Mouse (Mus musculus): ENCODE results near the gene Adcy7.

The Adcy7 gene

DNA sequence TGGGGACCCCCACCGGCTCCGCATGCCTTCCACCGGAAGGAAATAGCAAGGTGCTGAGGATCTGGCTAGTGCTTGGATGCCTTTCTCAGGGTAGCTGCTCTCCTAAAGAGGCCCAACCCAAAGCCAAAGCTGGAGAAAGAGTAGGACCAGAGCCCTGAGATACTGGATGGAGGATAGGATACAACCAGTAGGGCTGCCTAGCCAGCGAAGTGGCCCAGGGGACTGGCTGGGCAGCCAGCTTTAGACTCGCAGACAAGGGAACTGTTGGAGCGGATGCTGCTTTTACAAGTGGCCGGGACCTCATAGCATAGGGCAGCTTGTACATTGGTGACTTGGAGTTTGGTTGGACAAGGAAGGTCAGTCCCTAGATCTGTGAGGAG, 838 bp downstream of the Adcy7 start:
- no peak for DNase-seq (ENCODE audit: low read depth, low spot score)

DNA sequence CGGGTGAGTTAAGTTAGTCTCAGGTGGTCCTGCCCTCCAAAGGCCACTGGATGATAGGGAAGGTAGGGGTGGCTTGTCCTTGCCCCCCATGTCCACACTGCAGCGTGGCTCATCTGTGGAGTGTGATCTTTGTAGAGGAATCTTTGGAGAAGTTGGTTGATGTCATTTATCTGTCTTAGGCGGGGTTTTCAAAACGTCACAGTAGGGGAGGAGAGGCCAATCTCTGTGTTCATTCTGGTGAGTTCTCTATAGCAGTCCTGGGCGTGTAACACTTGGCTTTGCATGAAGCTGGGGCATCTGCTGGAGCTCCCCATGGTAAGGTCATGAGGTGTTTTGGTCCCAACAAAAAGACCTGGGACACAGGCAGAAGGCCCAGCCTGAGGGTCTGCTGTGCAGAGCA, 1.9 kb downstream of the Adcy7 start:
- DNase-seq (ENCODE audit: low read depth, low spot score) = no peak

DNA sequence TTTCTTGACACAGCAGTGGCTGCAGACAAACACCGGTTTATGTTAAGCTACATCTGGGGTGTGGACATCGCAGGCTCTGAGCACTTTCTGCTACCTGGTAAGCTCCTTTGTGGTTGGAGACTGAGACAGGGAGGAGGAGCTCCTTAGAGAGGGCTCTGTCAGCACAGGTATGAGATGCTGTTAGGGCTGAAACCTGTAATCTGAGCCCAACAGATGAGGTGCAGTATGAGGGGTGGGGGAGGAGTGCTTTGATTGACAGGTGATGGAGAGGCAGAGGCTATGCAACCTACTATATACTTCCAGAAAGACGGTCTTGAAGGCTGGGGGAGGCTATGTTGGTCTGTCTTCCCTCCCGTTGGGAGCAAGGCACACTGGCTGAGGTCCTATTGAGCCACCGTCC, 7.0 kb downstream of the Adcy7 start:
- no peak for DNase-seq (ENCODE audit: low read depth, low spot score)

DNA sequence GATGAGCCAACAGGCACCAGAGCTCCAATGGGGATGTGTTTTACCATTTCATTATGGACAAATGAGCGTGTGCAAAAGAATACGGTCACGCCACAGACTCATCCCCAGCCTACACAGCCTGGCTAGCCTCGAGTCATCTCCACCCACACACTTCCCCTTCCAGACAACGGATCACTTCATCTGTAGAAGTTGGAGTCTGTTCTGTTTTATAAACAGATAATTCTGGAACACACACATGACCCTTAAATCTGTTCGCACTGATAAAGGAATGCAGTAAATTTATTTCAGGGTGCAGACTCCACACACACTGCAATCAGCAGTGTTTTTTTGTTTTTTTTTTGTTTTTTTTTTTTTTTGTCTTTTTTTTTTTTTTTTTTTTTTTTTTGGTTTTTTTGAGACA, 7.5 kb downstream of the Adcy7 start:
- no peak for DNase-seq (ENCODE audit: low read depth, low spot score)

DNA sequence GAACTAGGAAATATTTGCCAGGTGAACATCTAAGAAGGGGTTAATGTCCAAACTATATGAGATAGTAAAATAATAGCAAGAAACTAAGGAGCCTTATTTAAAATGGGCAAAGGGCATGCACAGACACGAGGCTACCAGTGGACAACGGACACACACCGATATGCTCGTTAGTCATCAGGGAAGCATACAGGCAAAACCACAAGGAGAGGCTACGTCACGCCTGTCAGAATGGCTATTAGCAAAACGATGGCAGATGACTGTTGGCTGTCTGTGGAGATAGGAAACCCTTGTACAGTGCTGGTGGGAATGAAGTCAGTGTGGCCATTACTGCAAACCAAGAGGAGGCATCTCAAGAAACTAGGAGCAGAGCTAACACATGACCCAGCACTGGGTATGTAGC, 8.7 kb downstream of the Adcy7 start:
- no peak for DNase-seq (ENCODE audit: low read depth, low spot score)

DNA sequence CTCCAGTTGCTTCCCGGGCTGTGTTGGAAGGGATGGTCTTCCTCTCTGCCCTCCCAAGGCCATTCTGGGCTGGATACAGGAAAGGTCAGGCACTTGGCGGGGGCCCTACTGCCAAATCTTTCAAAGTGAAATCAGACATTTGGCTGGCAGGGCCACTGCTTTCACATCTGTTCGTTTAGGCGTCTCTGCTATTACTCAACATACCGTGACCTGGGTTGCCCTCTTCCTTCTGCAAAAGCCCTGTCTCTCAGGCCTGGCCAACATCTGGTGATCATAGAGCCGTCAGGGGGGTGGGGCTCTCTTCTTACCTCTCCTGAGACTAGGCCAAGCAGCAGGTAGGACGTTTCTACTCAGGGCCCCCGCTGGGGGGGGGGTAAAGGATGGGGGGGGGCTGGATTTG, 10.5 kb downstream of the Adcy7 start:
- DNase-seq (ENCODE audit: low read depth, low spot score) = no peak

DNA sequence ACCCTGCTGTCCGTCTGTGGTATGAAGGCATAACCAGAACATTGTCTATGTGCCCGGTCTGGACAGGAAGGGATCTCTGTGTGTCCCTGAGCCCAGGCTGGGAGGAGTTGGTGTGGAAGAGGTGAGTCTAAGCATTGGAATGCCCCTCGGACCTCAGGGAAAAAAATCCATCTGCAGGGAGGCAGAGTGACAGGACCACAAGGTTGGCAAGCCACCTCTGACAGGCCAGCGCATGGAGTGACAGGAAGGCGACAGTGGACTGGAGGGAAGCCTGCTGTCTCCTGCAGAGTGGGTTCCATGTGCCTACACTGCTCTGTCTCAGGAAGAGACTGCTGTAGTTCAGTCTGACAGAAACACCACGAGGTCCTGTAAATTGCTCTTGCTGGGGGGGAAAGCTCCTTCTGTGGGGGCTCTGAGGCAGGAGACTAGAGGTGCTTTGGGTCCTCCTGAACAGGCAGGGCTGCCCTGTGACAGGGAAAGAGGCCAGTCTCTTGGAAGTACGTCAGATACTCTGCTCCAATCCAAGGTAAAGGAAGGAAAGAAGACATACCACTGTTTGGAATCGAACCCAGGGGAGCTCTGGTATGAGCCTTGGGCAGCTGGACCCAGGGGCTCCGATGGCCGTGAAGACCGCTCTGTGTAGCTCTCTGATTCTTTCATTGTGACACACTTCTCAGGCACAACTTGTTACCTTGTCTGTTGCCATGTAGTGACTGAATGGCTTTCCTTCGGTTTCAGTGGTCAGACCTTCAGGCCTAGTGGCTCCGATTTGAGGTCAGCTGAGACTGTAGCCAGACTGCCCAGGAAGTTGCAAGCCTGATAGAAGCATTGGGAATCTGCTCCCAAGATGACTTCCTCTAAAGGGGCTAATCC, 11.3 kb downstream of the Adcy7 start:
- DNase-seq (ENCODE audit: low read depth, low spot score) = no peak

DNA sequence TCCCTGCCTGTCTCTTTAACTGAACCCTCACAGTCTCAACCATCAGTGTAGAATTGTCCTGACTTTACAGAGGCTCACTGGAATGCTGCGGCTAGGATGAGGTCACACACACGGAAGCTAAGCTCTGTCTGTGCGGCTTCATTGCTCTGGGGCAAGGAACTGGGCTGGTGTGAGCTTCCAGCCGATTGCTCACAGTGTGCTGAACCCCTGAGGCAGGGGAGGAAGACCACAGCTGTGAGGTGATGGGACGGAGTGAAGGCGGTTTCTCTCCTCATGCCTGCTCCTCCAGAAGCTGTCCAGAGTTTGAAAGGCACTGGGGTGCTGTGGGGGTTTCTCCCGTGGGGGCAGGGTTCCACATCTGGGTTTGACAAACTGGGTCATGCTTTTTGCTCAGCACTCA, 12.5 kb downstream of the Adcy7 start:
- no peak for DNase-seq (ENCODE audit: low read depth, low spot score)

DNA sequence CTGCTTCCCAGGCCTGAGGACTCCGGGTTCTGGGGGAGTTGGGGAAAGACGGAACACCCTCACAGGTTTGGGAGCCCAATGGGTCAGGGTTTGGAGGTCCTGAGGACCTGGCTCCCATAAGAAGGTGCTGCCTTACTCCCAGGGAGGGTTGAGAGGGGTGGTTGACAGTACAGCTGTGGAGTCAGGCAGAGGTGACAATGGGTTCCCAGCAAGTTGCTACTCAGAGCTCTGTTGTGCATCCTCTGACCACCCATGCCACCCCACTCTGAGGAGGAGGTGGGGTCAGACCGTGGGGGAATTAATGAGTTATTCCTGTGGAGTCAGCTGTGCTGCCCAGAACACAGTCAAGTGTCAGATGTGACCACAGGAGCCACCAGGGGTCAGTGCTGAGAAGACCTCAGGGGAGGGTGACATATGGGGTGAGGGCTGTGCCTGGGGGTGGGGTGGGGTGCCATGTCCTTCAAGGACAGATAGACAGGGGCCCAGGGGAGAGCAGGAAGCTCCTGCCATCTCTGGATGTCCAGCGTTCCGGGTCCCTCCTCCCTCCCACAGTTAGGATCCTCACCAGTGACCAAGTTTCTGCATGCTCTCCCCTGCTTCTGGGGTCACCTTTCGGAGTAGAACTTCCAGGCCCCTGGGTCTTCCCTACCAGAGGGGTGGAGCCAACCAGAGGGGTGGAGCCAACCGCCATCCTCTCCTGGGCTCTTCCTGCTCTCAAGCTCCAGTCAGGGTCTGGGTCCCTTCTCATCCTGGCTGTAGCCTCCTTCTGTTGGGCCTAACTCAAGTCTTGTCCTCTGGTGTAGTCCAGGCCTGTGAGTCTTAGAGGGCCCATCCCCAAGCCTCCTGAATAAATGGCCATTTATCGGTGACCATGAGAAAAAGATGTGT, 13.5 kb downstream of the Adcy7 start:
- no peak for DNase-seq (ENCODE audit: low read depth, low spot score)

DNA sequence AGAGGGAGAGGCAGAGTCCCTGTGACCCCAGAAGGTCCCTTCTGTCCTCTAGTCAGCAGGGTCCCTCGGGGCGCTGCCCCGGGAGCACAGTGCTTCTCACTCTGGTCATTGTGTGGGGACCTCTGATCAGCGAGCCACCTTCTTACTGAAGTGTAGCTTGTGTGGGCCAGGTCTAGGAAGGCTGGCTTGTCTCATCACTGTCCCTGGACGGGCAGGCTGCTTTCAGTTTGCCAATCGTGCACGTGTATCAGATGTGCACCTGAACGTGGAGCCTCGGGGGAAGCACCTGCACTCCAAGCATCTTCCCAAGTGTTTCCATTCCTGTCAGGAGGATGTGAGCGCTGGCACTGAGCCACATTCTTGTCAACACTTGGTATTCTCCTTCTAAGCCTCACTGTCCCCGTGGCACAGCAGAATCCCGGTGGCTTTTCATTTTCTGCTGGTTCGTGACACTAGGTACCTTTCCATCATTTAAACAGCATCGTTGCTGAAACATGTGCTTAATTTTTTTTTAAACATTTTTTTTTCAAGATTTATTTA, 14.3 kb downstream of the Adcy7 start:
- no peak for DNase-seq (ENCODE audit: low read depth, low spot score)

DNA sequence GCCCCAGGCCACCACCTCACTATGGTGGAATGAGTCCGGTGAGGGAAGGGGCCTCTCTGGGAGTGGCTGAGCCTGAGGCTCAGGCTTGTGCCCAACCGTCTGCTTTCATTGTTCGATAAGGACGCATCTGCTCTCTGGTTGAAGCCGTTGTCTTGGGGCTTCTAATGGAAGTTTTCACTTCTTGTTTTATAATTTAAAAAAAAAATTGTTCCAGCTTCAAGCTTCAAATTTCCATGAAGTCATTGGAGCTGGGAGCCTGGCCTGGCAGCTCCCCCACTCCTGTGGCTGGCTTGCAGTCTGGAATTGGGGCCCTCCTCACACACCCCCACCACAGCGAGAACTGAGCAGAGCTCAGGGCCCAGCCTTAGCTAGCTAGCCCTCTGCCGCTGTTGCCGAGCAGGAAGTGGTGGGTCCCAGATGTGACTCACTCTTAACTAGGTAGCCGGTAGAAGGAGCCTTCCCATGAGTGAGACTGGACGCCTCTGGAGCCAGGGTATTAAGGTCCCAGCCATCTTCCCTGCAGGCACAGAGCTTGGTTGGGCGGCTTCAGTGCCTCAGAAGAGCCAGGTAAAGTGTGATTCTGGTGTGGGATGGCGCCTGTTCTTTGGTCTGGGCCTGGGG, 16.5 kb downstream of the Adcy7 start:
- no peak for DNase-seq (ENCODE audit: low read depth, low spot score)

DNA sequence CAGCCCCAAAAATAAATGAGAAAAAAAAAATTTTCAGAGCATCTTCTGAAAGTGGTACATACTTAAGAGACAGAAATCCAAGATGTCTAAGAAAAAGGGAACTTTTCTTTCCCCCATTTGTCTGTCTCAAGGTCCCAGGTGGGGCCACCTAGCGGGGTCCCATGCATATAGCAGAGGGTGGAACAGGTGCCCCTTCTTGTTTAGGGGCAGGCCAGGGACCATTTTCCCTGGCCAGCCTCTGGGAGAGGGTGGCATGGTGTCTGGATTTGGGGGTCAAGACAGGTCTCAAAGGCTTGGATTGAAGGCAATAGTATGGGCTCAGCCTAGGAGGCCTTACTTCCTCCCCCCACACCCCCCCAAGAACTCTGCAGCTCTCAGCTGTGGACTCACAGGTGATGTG, 17.7 kb downstream of the Adcy7 start:
- no peak for DNase-seq (ENCODE audit: low read depth, low spot score)

DNA sequence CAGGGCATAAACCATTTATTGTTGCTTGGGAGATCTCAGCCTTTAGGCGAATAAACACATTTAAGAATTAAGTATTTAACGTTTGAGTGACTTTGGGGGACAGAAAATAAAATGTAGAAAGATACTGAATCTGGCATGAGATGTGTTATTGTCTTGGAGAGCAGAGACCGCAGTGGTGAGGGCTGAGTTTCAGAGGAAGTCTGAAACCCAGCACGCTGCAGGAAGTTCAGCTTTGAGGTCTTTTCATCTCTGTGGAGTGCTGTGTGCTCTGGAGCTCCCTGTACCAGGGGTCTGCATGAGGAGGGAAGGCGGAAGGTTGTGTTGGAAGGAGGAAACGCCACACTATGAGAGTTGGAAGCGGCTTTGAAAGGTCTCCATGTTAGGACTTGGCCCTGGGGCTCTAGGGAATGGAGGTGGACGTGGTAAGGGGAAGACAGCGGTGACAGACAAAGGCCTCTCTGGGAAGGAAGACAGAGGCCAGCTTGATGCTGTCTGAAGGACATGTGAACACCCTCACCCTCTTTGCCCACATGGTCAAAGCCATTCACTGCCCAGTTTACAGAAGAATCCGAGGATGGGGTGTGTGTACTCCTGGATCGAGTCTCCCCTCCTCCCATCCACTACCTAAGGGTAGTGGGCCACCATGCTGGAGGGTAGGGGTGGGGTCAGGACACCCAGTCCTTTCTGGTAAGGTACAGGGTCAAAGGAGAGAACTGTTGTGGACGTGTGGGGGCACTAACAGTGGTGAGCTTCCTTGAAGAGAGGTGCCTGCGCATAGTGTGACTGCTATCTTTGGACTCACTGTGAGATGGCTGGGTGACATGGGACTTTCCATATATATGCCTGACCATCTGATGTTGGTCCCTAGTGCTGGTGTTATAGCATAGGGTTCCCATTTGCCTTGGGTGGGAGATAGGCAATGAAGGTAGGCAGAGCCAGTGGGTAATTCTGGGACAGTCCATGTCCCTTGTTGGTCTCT, 18.4 kb downstream of the Adcy7 start:
- no peak for DNase-seq (ENCODE audit: low read depth, low spot score)

DNA sequence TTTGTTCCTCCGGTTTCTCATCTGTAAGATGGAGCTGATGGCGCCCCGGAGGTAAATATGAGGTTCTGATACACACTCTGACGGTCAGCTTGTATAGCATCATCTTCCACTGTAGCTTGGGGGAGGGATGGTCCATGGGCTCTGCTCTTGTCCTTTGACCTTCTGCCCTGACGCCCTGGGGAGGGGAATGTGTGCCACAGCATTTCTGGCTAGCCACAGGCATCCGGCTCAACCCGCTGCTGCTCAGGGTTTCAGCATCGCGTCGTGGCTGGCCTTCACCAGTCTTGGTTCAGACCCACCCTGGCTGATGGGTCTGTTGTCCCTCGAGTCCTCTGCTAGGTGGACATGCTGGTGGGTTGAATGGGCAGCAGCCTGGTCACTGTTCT, 19.1 kb downstream of the Adcy7 start:
- DNase-seq (ENCODE audit: low read depth, low spot score) = no peak

DNA sequence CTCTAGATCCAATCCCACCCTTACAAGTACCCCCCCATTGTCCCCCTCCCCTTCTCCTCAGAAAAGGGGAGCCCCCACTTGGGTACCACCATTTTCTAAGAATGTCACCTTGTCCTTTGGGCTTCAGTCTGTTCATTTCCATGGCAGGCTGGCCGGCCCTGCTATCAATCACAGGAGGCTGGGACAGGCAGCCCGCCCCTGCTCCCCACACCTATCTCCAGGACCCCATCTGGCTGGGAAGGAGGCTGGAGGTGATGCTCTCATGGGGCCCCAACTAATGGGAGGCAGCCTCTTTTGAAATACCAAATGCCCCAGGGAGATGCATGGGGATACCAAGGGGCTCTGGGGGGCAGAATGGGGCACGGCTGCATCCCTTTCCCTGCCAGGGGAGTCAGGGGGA, 20.7 kb downstream of the Adcy7 start:
- DNase-seq (ENCODE audit: low read depth, low spot score) = no peak

DNA sequence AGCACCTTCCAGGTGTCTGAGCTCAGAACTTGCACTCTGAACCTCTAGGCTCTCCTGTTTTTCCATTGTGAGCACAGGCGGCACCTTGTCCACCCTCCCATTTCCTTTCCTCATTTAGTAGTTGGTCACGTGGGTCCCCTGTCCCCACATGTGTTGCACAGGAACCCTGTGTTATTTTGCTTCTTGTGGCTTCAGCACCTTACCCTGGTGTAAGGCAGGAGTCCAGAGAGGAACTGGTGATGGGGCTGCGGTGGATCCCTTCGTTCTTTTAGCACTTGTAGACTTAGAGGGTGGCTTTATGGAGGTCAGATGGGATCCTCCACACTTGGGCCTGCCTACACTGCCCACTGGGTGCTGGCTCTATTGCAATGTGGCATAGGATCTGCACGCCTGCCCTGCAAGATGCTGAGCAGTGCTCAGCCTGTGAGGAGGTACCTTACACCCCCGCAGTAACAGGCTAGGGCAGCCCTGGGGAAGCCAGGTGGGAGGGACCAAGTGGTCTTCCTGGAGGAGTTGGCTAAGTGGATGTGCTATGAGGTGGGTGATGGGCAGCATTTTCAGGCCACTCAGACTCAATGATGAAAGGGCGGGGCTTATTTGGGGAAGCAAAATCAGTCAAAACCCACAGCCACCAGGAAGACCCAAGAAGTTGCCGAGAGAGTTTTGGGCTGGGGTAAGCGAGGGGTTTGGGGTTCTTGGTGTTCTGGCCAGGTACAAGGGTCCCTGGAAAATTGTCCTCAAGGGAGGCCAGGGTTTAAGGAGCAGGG, 21.6 kb downstream of the Adcy7 start:
- no peak for DNase-seq (ENCODE audit: low read depth, low spot score)

DNA sequence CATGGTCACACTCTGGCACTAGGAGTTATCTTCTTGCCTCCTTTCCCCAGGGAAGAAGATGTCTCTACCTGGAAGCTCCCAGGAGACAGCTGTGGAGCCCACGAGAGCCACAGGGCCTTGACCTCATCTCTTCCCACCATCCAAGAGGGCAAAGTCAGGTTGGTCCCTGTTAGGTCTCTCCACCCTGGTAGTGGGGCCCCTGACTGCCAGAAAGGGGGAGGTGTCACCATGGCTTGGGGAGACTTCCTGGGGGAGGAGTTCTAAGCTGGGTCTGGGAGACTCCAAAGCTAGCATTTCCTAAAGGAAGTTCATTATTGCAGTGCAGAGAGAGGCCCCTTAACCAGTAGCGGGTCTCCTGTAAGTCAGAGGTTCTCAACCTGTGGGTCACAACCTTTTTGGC, 22.8 kb downstream of the Adcy7 start:
- DNase-seq (ENCODE audit: low read depth, low spot score) = no peak

DNA sequence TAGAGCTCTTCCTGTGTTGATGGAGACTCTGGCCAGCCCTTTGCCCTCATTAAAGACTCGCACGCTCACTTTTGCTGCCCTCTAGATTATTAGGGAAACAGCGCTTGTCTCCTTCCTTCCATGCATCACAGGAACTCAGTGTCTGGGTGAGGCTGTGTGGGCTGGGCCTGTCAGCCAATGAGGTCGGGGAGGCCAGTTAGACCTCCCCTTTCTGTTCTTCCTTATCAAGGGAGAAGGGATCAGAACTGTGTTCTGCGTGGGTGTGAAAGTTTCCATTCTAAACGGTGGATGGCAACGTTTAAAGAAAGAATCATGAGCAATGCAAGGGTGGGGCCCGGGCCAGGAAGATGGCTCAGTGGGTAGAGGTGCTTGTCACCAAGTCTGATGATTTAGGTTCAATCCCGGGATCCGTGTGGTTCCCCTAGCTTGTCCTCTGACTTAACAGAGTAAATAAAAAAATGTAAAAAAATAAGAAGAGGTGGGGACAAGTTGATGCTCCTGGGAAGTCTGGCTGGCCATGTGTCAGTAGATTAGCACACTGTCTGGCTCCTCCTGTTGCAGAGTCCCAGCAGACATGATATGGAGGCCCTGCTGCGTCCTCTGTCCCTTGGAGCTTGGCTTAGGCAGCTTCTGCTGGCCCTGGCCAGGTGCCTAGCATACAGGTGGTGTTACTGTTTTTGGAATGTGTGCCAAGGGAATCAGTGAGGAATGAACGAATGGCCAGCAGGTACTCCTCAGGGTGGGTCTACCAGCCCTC, 26.0 kb downstream of the Adcy7 start:
- peak; percentile 6 for DNase-seq (ENCODE audit: low read depth, low spot score)

DNA sequence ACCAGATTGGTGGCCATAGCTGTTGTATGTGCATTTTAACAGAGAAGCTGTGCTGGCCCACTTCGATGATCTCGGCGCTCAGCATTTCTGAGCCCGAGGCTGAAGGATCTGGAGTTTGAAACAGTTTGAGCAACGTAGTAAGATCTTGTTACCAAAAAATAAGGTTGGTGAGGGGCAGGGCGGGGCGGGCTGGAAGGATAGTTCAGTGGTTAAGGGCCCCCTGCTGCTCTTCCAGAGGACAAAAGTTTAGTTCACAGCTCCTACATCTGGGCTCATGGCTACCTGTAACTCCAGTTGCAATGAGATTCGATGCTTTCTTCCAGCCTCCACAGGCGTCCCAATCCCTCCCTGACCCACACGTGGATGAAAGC, 26.5 kb downstream of the Adcy7 start:
- no peak for DNase-seq (ENCODE audit: low read depth, low spot score)
